Mouse (Mus musculus) liver, adult 2 months (tissue): Measurements from ENCODE around the gene Dmrta2.

Experiments
- CTCF ChIP-seq: fragments of 200-500 bp; IDR thresholded peaks from 2 replicates; pipeline ENCODE4 v1.5.1; 2011; ENCODE audit warnings: low read depth, low read length, control low read depth
- POLR2A ChIP-seq: fragments of 200-500 bp; IDR thresholded peaks from 2 replicates; pipeline ENCODE4 v1.6.1; 2011; ENCODE audit warnings: low read length, control low read depth; ENCODE audit not compliant: insufficient read depth; ENCODE audit errors: extremely low read depth

- TF ChIP-seq POLR2A (no peak), CTCF (no peak)
Observed at GRCm38 (mm10) chr4:109983281-109984001, 5.6 kb downstream of the Dmrta2 start.
